Mouse (Mus musculus) stomach, postnatal 0 days (tissue): ENCODE results near the gene Sgpp1. TPM values are rescaled to one million over a fixed set of nuclear protein-coding genes. Genes with fewer than 3 reads are reported as not detected.

Experiments
- ATAC-seq: fragments of 200-750 bp; cut with Nextera tagmentation; 2 replicates; pipeline ENCODE4 v1.8.0; 2017; ENCODE audit not compliant: low FRiP score, low TSS enrichment
- DNase-seq: peaks from one replicate; pipeline ENCODE4 v3.0.0-alpha.2; 2016; ENCODE audit warnings: low spot score
- H3K27ac ChIP-seq: fragments of 300-500 bp; sonication (generic); replicated peaks from 2 replicates; pipeline ENCODE4 v1.5.1; 2014; ENCODE audit warnings: mild to moderate bottlenecking, control low read depth
- H3K27me3 ChIP-seq: fragments of 300-500 bp; sonication (generic); 2 replicates; pipeline ENCODE4 v1.6.1; 2014; ENCODE audit warnings: low read length; ENCODE audit not compliant: control insufficient read depth, insufficient read depth
- H3K36me3 ChIP-seq: fragments of 300-500 bp; sonication (generic); 2 replicates; pipeline ENCODE4 v1.6.1; 2014; ENCODE audit warnings: low read length, mixed read lengths; ENCODE audit not compliant: control insufficient read depth, insufficient read depth
- H3K4me1 ChIP-seq: fragments of 300-500 bp; sonication (generic); replicated peaks from 2 replicates; pipeline ENCODE4 v1.6.1; 2014; ENCODE audit warnings: antibody characterized with exemption; ENCODE audit not compliant: control insufficient read depth, insufficient read depth
- H3K4me2 ChIP-seq: fragments of 300-500 bp; sonication (generic); replicated peaks from 2 replicates; pipeline ENCODE4 v1.6.1; 2014; ENCODE audit warnings: low read depth, mild to moderate bottlenecking, control low read depth, moderate library complexity
- H3K4me3 ChIP-seq: fragments of 300-500 bp; sonication (generic); 2 replicates; pipeline ENCODE4 v1.5.1; 2014; ENCODE audit warnings: low read depth, low read length, control low read depth
- H3K9ac ChIP-seq: fragments of 300-500 bp; sonication (generic); 2 replicates; pipeline ENCODE4 v1.6.1; 2014; ENCODE audit warnings: mild to moderate bottlenecking, low read length, control low read depth, mixed read lengths
- H3K9me3 ChIP-seq: fragments of 300-500 bp; sonication (generic); 2 replicates; pipeline ENCODE4 v1.6.1; 2016; ENCODE audit warnings: low read length; ENCODE audit not compliant: control insufficient read depth
- CTCF ChIP-seq: IDR thresholded peaks from 2 replicates; pipeline ENCODE4 v1.5.1; 2016; ENCODE audit warnings: antibody characterized with exemption, low read depth, mild to moderate bottlenecking, moderate library complexity
- EP300 ChIP-seq: optimal IDR thresholded peaks from 2 replicates; pipeline ENCODE3; 2016; ENCODE audit warnings: antibody characterized with exemption
- WGBS: fragments of 180-500 bp; shearing (Covaris S2); extraction: QIAGEN DNeasy Blood & Tissue Kit; methylation state at CpG from one replicate; pipeline ENCODE4 v1.1.7; 2014; 5-methylcytosine and 5-hydroxymethylcytosine counted together
- polyA plus RNA-seq: library from polyadenylated mRNA; unstranded; fragments of >200 nt; fragmentation: Nextera tagmentation; extraction: Ambion mirVana; gene quantifications from 2 replicates; pipeline ENCODE4 v1.2.1, GENCODE M21; 2015

The Sgpp1 gene
- polyA plus RNA-seq, 1 experiment from 2014 or later, result 31.8 TPM

DNA sequence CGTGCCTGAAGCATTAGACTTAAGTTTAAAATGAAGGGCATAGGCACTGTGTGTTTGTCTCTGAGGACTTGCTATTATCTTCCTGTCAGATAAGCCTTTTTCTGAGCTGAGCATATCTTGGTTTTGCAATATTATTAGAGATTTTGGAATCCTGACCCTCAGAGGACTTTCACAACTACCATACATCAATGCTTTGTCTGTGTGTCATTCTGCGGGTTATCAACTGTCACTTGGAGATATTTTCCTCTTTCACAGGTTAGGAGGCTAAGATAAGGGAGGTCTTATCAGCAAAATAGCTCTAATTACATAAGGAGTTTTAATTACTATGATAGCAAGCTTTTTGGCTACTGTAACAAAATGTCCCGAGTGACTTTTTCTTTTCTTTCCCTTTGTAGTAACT, 16.5 kb upstream of the Sgpp1 start:
- no peak for ATAC-seq
- Histone ChIP-seq H3K9ac (no peak overlapping the region), H3K4me1 (no peaks in the 10 kb centered on the region), H3K4me2 (no peak overlapping the region), H3K9me3 (no peaks in the 10 kb centered on the region), H3K27ac (no peak overlapping the region), H3K36me3 (no peaks in the 10 kb centered on the region), H3K27me3 (no peaks in the 10 kb centered on the region), H3K4me3 (no peak overlapping the region)
- 57% methylated on average over 3 of the region's 3 CpGs for WGBS
- no peak for DNase-seq
- TF ChIP-seq CTCF (no peak), EP300 (no peak)

DNA sequence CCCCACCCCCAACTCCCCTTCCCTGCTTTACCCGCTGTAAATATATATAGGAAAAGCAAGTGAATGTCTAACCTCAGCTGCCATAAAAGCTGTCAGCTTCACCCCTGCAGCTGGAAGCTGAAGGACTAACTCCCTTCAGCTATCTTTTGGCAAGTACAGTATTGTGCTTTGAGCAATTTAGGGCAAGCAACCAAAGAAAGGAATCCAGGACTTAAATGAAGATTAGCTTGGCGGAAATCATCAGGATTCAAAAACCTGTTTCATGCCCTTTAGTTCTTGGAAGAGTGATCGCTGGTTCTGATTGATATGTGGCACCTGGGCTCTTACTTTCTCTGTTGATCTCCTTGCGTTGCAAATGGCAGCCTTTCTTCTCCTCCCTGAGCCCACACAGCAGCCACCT, 13.0 kb upstream of the Sgpp1 start:
- H3K4me3 ChIP-seq, result no peak overlapping the region
- no peak overlapping the region for H3K4me2 ChIP-seq
- H3K9ac ChIP-seq, result no peak overlapping the region
- WGBS, result 62% methylated on average over 4 of the region's 4 CpGs
- no peaks in the 10 kb centered on the region for H3K9me3 ChIP-seq
- no peaks in the 10 kb centered on the region for H3K4me1 ChIP-seq
- no peaks in the 10 kb centered on the region for H3K36me3 ChIP-seq
- ATAC-seq (no peak), DNase-seq (no peak)
- H3K27ac ChIP-seq, result no peak overlapping the region
- no peaks in the 10 kb centered on the region for H3K27me3 ChIP-seq
- TF ChIP-seq EP300 (no peak), CTCF (no peak)

DNA sequence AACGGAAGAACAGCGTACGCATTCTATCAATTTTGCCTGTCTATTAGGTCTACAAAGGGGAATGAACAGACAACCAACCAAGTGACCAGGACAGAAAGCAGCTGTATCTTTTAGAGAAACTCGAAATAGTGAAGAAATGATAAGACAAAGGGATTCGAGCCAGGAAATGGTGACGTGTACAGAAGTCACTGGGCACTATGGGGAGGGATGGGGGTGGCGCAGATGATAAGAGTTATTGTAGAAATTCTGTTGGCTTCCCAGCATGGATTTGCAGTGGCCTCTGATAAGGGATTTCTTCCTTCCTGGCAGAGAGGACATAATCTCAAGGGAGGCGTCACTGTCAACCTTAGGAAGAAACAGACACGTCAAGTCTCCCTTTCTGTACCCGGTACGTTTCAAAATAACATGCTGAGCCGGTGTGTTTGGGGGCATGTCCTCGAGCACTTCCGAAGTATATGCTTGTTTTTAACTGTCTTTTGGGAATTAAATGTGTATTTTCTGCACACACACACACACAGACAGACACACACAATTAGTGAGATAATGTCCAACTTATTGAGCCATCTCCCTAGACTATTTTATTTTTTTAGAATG, 10.3 kb upstream of the Sgpp1 start:
- no peak for TF ChIP-seq EP300
- no peak for TF ChIP-seq CTCF
- Histone ChIP-seq H3K9ac (no peak overlapping the region), H3K4me1 (no peaks in the 10 kb centered on the region), H3K27ac (no peak overlapping the region), H3K4me2 (no peak overlapping the region), H3K9me3 (no peaks in the 10 kb centered on the region), H3K4me3 (no peak overlapping the region), H3K36me3 (no peaks in the 10 kb centered on the region), H3K27me3 (no peaks in the 10 kb centered on the region)
- ATAC-seq (no peak), DNase-seq (no peak)
- WGBS, result 74% methylated on average over 14 of the region's 14 CpGs

DNA sequence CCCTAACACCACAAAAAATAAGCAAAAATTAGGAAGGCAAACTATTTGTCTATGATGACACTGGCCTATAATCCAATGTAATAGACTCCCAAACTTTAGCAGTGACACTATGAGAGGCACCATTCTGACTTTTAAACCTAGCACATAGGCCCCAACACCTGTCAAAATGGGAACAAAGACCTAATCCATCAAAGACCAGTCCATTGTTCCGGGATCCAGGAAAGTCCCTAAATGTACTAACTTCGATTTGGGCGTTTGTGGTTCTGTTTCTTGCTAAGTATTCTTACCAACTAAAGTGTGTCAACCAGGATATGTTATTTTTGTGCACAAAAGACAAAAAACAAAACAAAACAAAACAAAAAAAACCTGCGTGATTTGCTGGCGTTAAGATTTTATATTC, 6.6 kb upstream of the Sgpp1 start:
- Histone ChIP-seq H3K36me3 (no peaks in the 10 kb centered on the region), H3K9me3 (no peaks in the 10 kb centered on the region), H3K27me3 (no peaks in the 10 kb centered on the region), H3K4me3 (no peak overlapping the region), H3K27ac (no peak overlapping the region), H3K4me1 (no peaks in the 10 kb centered on the region), H3K4me2 (no peak overlapping the region), H3K9ac (no peak overlapping the region)
- no peak for TF ChIP-seq EP300
- no peak for DNase-seq
- ATAC-seq, result no peak
- 86% methylated on average over 5 of the region's 5 CpGs for WGBS

DNA sequence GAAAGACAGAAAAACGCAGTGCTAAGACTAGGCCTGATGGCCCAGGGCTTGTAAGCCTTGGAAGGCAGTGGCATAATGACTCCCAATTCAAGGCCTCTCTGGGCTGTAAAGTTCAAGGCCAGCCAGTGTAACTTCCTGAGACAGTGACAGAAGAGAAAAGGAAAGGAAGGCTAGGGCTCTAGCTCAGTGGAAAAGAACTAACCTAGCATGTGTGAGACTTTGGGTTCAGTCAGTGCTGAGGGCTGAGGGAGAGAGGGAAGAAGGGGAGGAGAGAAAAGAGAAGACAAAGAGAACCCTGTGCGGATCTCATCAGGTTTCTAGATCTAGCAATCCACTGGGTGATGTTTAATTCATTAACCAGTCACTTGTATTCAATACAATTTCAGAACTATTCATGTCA, 5.7 kb upstream of the Sgpp1 start:
- no peak overlapping the region for H3K4me2 ChIP-seq
- H3K27ac ChIP-seq, result no peak overlapping the region
- no peak overlapping the region for H3K9ac ChIP-seq
- H3K4me3 ChIP-seq, result no peak overlapping the region
- H3K4me1 ChIP-seq, result no peaks in the 10 kb centered on the region
- DNase-seq, result no peak
- no peaks in the 10 kb centered on the region for H3K9me3 ChIP-seq
- ATAC-seq, result no peak
- TF ChIP-seq CTCF, result no peak
- no peak for TF ChIP-seq EP300
- 89% methylated on average over 2 of the region's 2 CpGs for WGBS
- no peaks in the 10 kb centered on the region for H3K27me3 ChIP-seq
- H3K36me3 ChIP-seq, result no peaks in the 10 kb centered on the region

DNA sequence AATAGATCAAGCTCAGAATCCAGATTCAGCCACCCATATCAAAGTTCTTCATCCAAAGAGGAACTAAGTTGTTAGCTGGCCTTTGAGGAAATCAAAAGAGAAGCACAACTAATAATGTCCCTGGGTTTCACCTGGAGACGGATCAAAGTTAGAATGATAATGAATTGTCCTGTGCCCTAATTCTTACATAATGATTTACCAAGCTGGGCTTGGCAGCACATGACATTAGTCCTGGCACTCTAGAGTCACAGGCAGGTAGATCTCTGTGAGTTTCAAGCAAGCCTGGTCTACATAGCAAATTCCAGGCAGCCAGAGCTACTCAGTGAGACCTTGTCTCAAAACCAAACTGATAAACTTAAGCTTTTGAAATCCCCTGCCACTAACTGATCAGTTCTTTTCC, 4.9 kb upstream of the Sgpp1 start:
- no peak; the same call in 1 of the 2 replicates for ATAC-seq
- 77% methylated on average over 1 of the region's 1 CpGs for WGBS
- H3K27ac ChIP-seq, result no peak overlapping the region
- H3K27me3 ChIP-seq, result no peaks in the 10 kb centered on the region
- no peak overlapping the region for H3K9ac ChIP-seq
- TF ChIP-seq CTCF (no peak), EP300 (no peak)
- no peaks in the 10 kb centered on the region for H3K4me1 ChIP-seq
- no peaks in the 10 kb centered on the region for H3K36me3 ChIP-seq
- H3K4me3 ChIP-seq, result no peak overlapping the region
- DNase-seq, result no peak
- H3K4me2 ChIP-seq, result no peak overlapping the region
- no peaks in the 10 kb centered on the region for H3K9me3 ChIP-seq
